Comparison of ENCODE assay signal across 8 mouse cellular contexts in genomic region chr17:24163176-24163962, GRCm38 (mm10). TPM values are rescaled to one million over a fixed set of nuclear protein-coding genes. Genes with fewer than 3 reads are reported as not detected.
DNase-seq lines count a peak whose midpoint lies in the region; ATAC-seq lines count a peak whose summit lies in the region.

Amdhd2 (minus strand) TSS chr17:24163766.

- peak within 1 kb of the TSS; percentile 97 for H3K4me2 ChIP-seq in hindbrain, embryonic 15.5 days

- peak; percentile 95 for DNase-seq in T-cell, adult 2 months (ENCODE audit: low spot score)
- peak; percentile 95 for DNase-seq in cerebellum, postnatal 36 days
- peak; percentile 98 to 99 for DNase-seq in frontal cortex, postnatal 36 days (ENCODE audit: low spot score in 2 of 2)
- DNase-seq in left cerebral cortex, adult 11 months (ENCODE audit: low spot score) = peak; percentile 97
- DNase-seq in lung, postnatal 4 days = peak; percentile 96 to 98
- peak; percentile 93 for DNase-seq in retina, postnatal 7 days (ENCODE audit: low read depth, low spot score)
- peak; percentile 97 for DNase-seq in urinary bladder, adult 2 months (ENCODE audit: low spot score)

- H3K27ac ChIP-seq in hindbrain, embryonic 15.5 days (replicated peaks) = peak within 1 kb of the TSS; percentile 83

- peaks cover 42% of the 10 kb centered on the region for H3K4me1 ChIP-seq in hindbrain, embryonic 15.5 days (replicated peaks)

- H3K36me3 ChIP-seq in hindbrain, embryonic 15.5 days = peaks cover 13% of the 10 kb centered on the region; the same call in 1 of the 2 replicates

- under 1% methylated on average over 47 of the region's 47 CpGs for WGBS in hindbrain, embryonic 15.5 days

- no peaks in the 10 kb centered on the region for H3K27me3 ChIP-seq in hindbrain, embryonic 15.5 days

- peak within 1 kb of the TSS; percentile 68 for H3K9ac ChIP-seq in hindbrain, embryonic 15.5 days

- H3K9me3 ChIP-seq in hindbrain, embryonic 15.5 days = no peaks in the 10 kb centered on the region

- ATAC-seq in hindbrain, embryonic 15.5 days (ENCODE audit: low FRiP score, low read depth) = peak; percentile 88

- H3K4me3 ChIP-seq in hindbrain, embryonic 15.5 days = peak within 1 kb of the TSS; percentile 61

RNA-seq across cellular contexts. Expression of gene Amdhd2, which starts in this region (rescaled TPM):
- polyA plus RNA-seq in hindbrain, embryonic 15.5 days (2015; fragmentation: Nextera tagmentation; extraction: Ambion mirVana) = 33.6 and 38.8 TPM in 2 replicates
- 24.7 and 29.2 TPM in 2 replicates for polyA plus RNA-seq in urinary bladder, adult 2 months (2012; rRNA removed)

Comparison
In these comparisons a context has a peak if more than half of its experiments do, and no peak if none do; other contexts are left out.
1. Peak in every context shown above with its lines: DNase-seq, ATAC-seq, H3K4me3 ChIP-seq and H3K27ac ChIP-seq.